In genomic region chr7:96131175-96131574, GRCm38 (mm10) we compare ENCODE assay signal across 31 mouse cellular contexts. TPM values are rescaled to one million over a fixed set of nuclear protein-coding genes. Genes with fewer than 3 reads are reported as not detected.
"Had no signal": no experiment of that assay in that cellular context is flagged by ENCODE, and none has a peak within 500 bp of the region (broad histone marks: within the 10 kb centered on the region; RNA-seq: fewer than 3 reads in every experiment).

No protein-coding gene starts in this region.

- H3K36me3 ChIP-seq: embryonic facial prominence, embryonic 10.5 days; embryonic facial prominence, embryonic 12.5 days; embryonic facial prominence, embryonic 13.5 days; embryonic facial prominence, embryonic 15.5 days; forebrain, embryonic 10.5 days; forebrain, embryonic 12.5 days; forebrain, embryonic 15.5 days had no signal

- H3K4me1 ChIP-seq: embryonic facial prominence, embryonic 10.5 days; embryonic facial prominence, embryonic 12.5 days; embryonic facial prominence, embryonic 13.5 days; forebrain, embryonic 10.5 days; forebrain, embryonic 12.5 days; forebrain, embryonic 13.5 days; forebrain, embryonic 15.5 days had no signal

- H3K9me3 ChIP-seq: embryonic facial prominence, embryonic 10.5 days; embryonic facial prominence, embryonic 12.5 days; embryonic facial prominence, embryonic 13.5 days; embryonic facial prominence, embryonic 15.5 days; forebrain, embryonic 10.5 days; forebrain, embryonic 12.5 days; forebrain, embryonic 13.5 days; forebrain, embryonic 15.5 days had no signal

- DNase-seq: cerebellum, adult 18-20 months; cerebellum, adult 2 months; cerebellum, adult 8-10 months; cerebellum, adult 9-10 months; cerebellum, adult 9-11 months; cerebellum, postnatal 10 days; cerebellum, postnatal 14 days; cerebellum, postnatal 25 days; cerebellum, postnatal 36 days; embryo, embryonic 11 days; forebrain, postnatal 0 days; gastrocnemius, adult 2 months; gastrocnemius, postnatal 10 days; gastrocnemius, postnatal 14 days; gastrocnemius, postnatal 25 days; gastrocnemius, postnatal 36 days; heart, adult 18-20 months; heart, adult 2 months had no signal

- H3K4me2 ChIP-seq: embryonic facial prominence, embryonic 12.5 days; embryonic facial prominence, embryonic 13.5 days; embryonic facial prominence, embryonic 15.5 days; forebrain, embryonic 12.5 days; forebrain, embryonic 13.5 days; forebrain, embryonic 15.5 days had no signal

- H3K9ac ChIP-seq: embryonic facial prominence, embryonic 12.5 days; embryonic facial prominence, embryonic 13.5 days; embryonic facial prominence, embryonic 15.5 days; forebrain, embryonic 12.5 days; forebrain, embryonic 13.5 days; forebrain, embryonic 15.5 days; forebrain, postnatal 0 days had no signal

- H3K27me3 ChIP-seq: embryonic facial prominence, embryonic 12.5 days; embryonic facial prominence, embryonic 13.5 days; embryonic facial prominence, embryonic 15.5 days; forebrain, embryonic 12.5 days; forebrain, embryonic 13.5 days; forebrain, embryonic 15.5 days had no signal

- H3K27ac ChIP-seq: embryonic facial prominence, embryonic 10.5 days; embryonic facial prominence, embryonic 12.5 days; embryonic facial prominence, embryonic 13.5 days; embryonic facial prominence, embryonic 15.5 days; forebrain, embryonic 10.5 days; forebrain, embryonic 12.5 days; forebrain, embryonic 13.5 days; forebrain, embryonic 15.5 days; gastrocnemius, adult 2 months; heart, adult 2 months had no signal

- H3K4me3 ChIP-seq: embryonic facial prominence, embryonic 10.5 days; embryonic facial prominence, embryonic 12.5 days; embryonic facial prominence, embryonic 13.5 days; embryonic facial prominence, embryonic 15.5 days; erythroblast, embryonic 14.5 days; forebrain, embryonic 10.5 days; forebrain, embryonic 12.5 days; forebrain, embryonic 13.5 days; forebrain, embryonic 15.5 days; gastrocnemius, adult 2 months; heart, adult 2 months had no signal

- ATAC-seq: forebrain, embryonic 13.5 days; forebrain, embryonic 14.5 days; forebrain, embryonic 15.5 days; forebrain, embryonic 16.5 days; forebrain, postnatal 0 days had no signal

RNA-seq across cellular contexts. Expression of gene Tenm4, which starts 39.9 kb away (rescaled TPM):
- total RNA-seq: common myeloid progenitor, adult 5-6 weeks; granulocyte monocyte progenitor cell, adult 5-6 weeks had no signal
- polyA plus RNA-seq: erythroblast, embryonic 14.5 days had no signal
